Mouse (Mus musculus) brain, embryonic 14.5 days (tissue): Measurements from ENCODE around the gene Dpep3.
"Not testable (repeated sequence)": the region's sequence is repeated elsewhere in the genome, so short reads cannot be mapped to it uniquely, and the experiment has no call there.

Source experiments
- CTCF ChIP-seq: fragments of 200-500 bp; IDR thresholded peaks from 2 replicates; pipeline ENCODE4 v1.5.1; 2012; ENCODE audit warnings: inconsistent platforms, mild to moderate bottlenecking, moderate library complexity, borderline replicate concordance; ENCODE audit not compliant: insufficient read depth, insufficient read length; ENCODE audit errors: extremely low read depth
- POLR2A ChIP-seq: fragments of 200-500 bp; IDR thresholded peaks from 2 replicates; pipeline ENCODE4 v1.6.1; 2012; ENCODE audit warnings: mild to moderate bottlenecking, inconsistent platforms, borderline replicate concordance; ENCODE audit not compliant: poor library complexity, insufficient read depth, insufficient read length, severe bottlenecking; ENCODE audit errors: extremely low read depth

- TF ChIP-seq CTCF, POLR2A: not testable (repeated sequence)
These were observed 33.0 kb upstream of the Dpep3 start for GRCm38 (mm10) chr8:106012203-106012602.
